Mouse (Mus musculus): ENCODE measurements around the gene Scn7a. TPM values are rescaled to one million over a fixed set of nuclear protein-coding genes. Genes with fewer than 3 reads are reported as not detected.
A peak's percentile ranks its signal among the peaks of the same experiment; 100 is the strongest.

Gene Scn7a
- polyA plus RNA-seq (2012; fragmentation: generic; extraction: Trizol), result 0.65 TPM

GRCm38 (mm10) chr2:66784765-66785164 lies at the start of gene Scn7a:
Gene Scn7a, minus strand, starts transcription at chr2:66784914.
- Histone ChIP-seq H3K4me2 (ENCODE audit: low read depth) (peak within 1 kb of the TSS; percentile 54), H3K27me3 (ENCODE audit: control insufficient read depth, insufficient read depth, insufficient read length) (no peaks in the 10 kb centered on the region), H3K4me3 (no peak within 1 kb of the TSS), H3K36me3 (ENCODE audit: control insufficient read depth, insufficient read depth) (no peaks in the 10 kb centered on the region), H3ac (ENCODE audit: control insufficient read depth, insufficient read length) (no peak within 1 kb of the TSS), H3K79me2 (ENCODE audit: control insufficient read depth, insufficient read depth) (no peaks in the 10 kb centered on the region)
- TF ChIP-seq TCF3 (IDR thresholded peaks at IDR 0.05; ENCODE audit: insufficient read length, low read depth) (no peak), POLR2A (IDR thresholded peaks at IDR 0.05; ENCODE audit: insufficient read length, low read depth) (no peak), SRF (IDR thresholded peaks at IDR 0.05; ENCODE audit: control insufficient read depth, insufficient read length, low read depth) (no peak), MAX (IDR thresholded peaks at IDR 0.05; ENCODE audit: low read depth) (no peak), MYOG (IDR thresholded peaks at IDR 0.05; ENCODE audit: control insufficient read depth in 1 of 3, insufficient read depth in 1 of 3, insufficient read length in 2 of 3, low read depth in 2 of 3) (no peak), TCF12 (IDR thresholded peaks at IDR 0.05; ENCODE audit: insufficient read depth, poor library complexity, severe bottlenecking) (no peak), MYOD1 (IDR thresholded peaks at IDR 0.05; ENCODE audit: control insufficient read depth in 1 of 3, insufficient read length in 2 of 3, low read depth in 2 of 3) (no peak), USF1 (IDR thresholded peaks at IDR 0.05; ENCODE audit: low read depth) (no peak)

GRCm38 (mm10) chr2:66827729-66828128 lies 43.0 kb upstream of the Scn7a start:
- Histone ChIP-seq H3K27me3 (ENCODE audit: control insufficient read depth, insufficient read depth, insufficient read length) (no peaks in the 10 kb centered on the region), H3K4me3 (no peak overlapping the region), H3K36me3 (ENCODE audit: control insufficient read depth, insufficient read depth) (no peaks in the 10 kb centered on the region), H3K4me2 (ENCODE audit: low read depth) (no peak overlapping the region), H3ac (ENCODE audit: control insufficient read depth, insufficient read length) (no peak overlapping the region), H3K79me2 (ENCODE audit: control insufficient read depth, insufficient read depth) (no peaks in the 10 kb centered on the region)
- TF ChIP-seq MAX (IDR thresholded peaks at IDR 0.05; ENCODE audit: low read depth) (no peak), TCF3 (IDR thresholded peaks at IDR 0.05; ENCODE audit: insufficient read length, low read depth) (no peak), USF1 (IDR thresholded peaks at IDR 0.05; ENCODE audit: low read depth) (no peak), SRF (IDR thresholded peaks at IDR 0.05; ENCODE audit: control insufficient read depth, insufficient read length, low read depth) (no peak), MYOG (IDR thresholded peaks at IDR 0.05; ENCODE audit: control insufficient read depth in 1 of 3, insufficient read depth in 1 of 3, insufficient read length in 2 of 3, low read depth in 2 of 3) (no peak), REST (IDR thresholded peaks at IDR 0.05; ENCODE audit: insufficient read depth, insufficient read length) (no peak), E2F4 (IDR thresholded peaks at IDR 0.05; ENCODE audit: insufficient read depth) (no peak), MYOD1 (IDR thresholded peaks at IDR 0.05; ENCODE audit: control insufficient read depth in 1 of 3, insufficient read length in 2 of 3, low read depth in 2 of 3) (no peak), POLR2A (IDR thresholded peaks at IDR 0.05; ENCODE audit: insufficient read length, low read depth) (no peak), CEBPB (IDR thresholded peaks at IDR 0.05; ENCODE audit: insufficient read depth, poor library complexity, severe bottlenecking) (no peak), POLR2AphosphoS2 (IDR thresholded peaks at IDR 0.05; ENCODE audit: insufficient read length, low read depth) (no peak), TCF12 (IDR thresholded peaks at IDR 0.05; ENCODE audit: insufficient read depth, poor library complexity, severe bottlenecking) (no peak)

GRCm38 (mm10) chr2:66819862-66820559 lies 35.3 kb upstream of the Scn7a start:
- Histone ChIP-seq H3ac (ENCODE audit: control insufficient read depth, insufficient read length) (no peak overlapping the region), H3K79me2 (ENCODE audit: control insufficient read depth, insufficient read depth) (no peaks in the 10 kb centered on the region), H3K36me3 (ENCODE audit: control insufficient read depth, insufficient read depth) (no peaks in the 10 kb centered on the region), H3K4me3 (no peak overlapping the region), H3K27me3 (ENCODE audit: control insufficient read depth, insufficient read depth, insufficient read length) (no peaks in the 10 kb centered on the region), H3K4me2 (ENCODE audit: low read depth) (no peak overlapping the region)
- TF ChIP-seq SRF (IDR thresholded peaks at IDR 0.05; ENCODE audit: control insufficient read depth, insufficient read length, low read depth) (no peak), REST (IDR thresholded peaks at IDR 0.05; ENCODE audit: insufficient read depth, insufficient read length) (no peak)

GRCm38 (mm10) chr2:66799676-66800249 lies 15.0 kb upstream of the Scn7a start:
- Histone ChIP-seq H3ac (ENCODE audit: control insufficient read depth, insufficient read length) (no peak overlapping the region), H3K4me3 (no peak overlapping the region), H3K36me3 (ENCODE audit: control insufficient read depth, insufficient read depth) (no peaks in the 10 kb centered on the region), H3K79me2 (ENCODE audit: control insufficient read depth, insufficient read depth) (no peaks in the 10 kb centered on the region), H3K27me3 (ENCODE audit: control insufficient read depth, insufficient read depth, insufficient read length) (no peaks in the 10 kb centered on the region), H3K4me2 (ENCODE audit: low read depth) (no peak overlapping the region)
- TF ChIP-seq POLR2AphosphoS2 (IDR thresholded peaks at IDR 0.05; ENCODE audit: insufficient read length, low read depth) (no peak), MYOG (IDR thresholded peaks at IDR 0.05; ENCODE audit: control insufficient read depth in 1 of 3, insufficient read depth in 1 of 3, insufficient read length in 2 of 3, low read depth in 2 of 3) (no peak), SRF (IDR thresholded peaks at IDR 0.05; ENCODE audit: control insufficient read depth, insufficient read length, low read depth) (no peak), E2F4 (IDR thresholded peaks at IDR 0.05; ENCODE audit: insufficient read depth) (no peak), MAX (IDR thresholded peaks at IDR 0.05; ENCODE audit: low read depth) (no peak), TCF12 (IDR thresholded peaks at IDR 0.05; ENCODE audit: insufficient read depth, poor library complexity, severe bottlenecking) (no peak), REST (IDR thresholded peaks at IDR 0.05; ENCODE audit: insufficient read depth, insufficient read length) (no peak), CEBPB (IDR thresholded peaks at IDR 0.05; ENCODE audit: insufficient read depth, poor library complexity, severe bottlenecking) (no peak), POLR2A (IDR thresholded peaks at IDR 0.05; ENCODE audit: insufficient read length, low read depth) (no peak), USF1 (IDR thresholded peaks at IDR 0.05; ENCODE audit: low read depth) (no peak), MYOD1 (IDR thresholded peaks at IDR 0.05; ENCODE audit: control insufficient read depth in 1 of 3, insufficient read length in 2 of 3, low read depth in 2 of 3) (no peak), TCF3 (IDR thresholded peaks at IDR 0.05; ENCODE audit: insufficient read length, low read depth) (no peak)

- no peak overlapping the region for H3K4me3 ChIP-seq
- H3K27me3 ChIP-seq (ENCODE audit: control insufficient read depth, insufficient read depth, insufficient read length), result no peaks in the 10 kb centered on the region
- H3K79me2 ChIP-seq (ENCODE audit: control insufficient read depth, insufficient read depth), result no peaks in the 10 kb centered on the region
- no peak overlapping the region for H3K4me2 ChIP-seq (ENCODE audit: low read depth)
- no peak overlapping the region for H3ac ChIP-seq (ENCODE audit: control insufficient read depth, insufficient read length)
- TF ChIP-seq CEBPB (IDR thresholded peaks at IDR 0.05; ENCODE audit: insufficient read depth, poor library complexity, severe bottlenecking) (no peak), MAX (IDR thresholded peaks at IDR 0.05; ENCODE audit: low read depth) (no peak), REST (IDR thresholded peaks at IDR 0.05; ENCODE audit: insufficient read depth, insufficient read length) (no peak), POLR2A (IDR thresholded peaks at IDR 0.05; ENCODE audit: insufficient read length, low read depth) (no peak), POLR2AphosphoS2 (IDR thresholded peaks at IDR 0.05; ENCODE audit: insufficient read length, low read depth) (no peak), TCF3 (IDR thresholded peaks at IDR 0.05; ENCODE audit: insufficient read length, low read depth) (no peak), TCF12 (IDR thresholded peaks at IDR 0.05; ENCODE audit: insufficient read depth, poor library complexity, severe bottlenecking) (no peak), USF1 (IDR thresholded peaks at IDR 0.05; ENCODE audit: low read depth) (no peak), MYOD1 (IDR thresholded peaks at IDR 0.05; ENCODE audit: control insufficient read depth in 1 of 3, insufficient read length in 2 of 3, low read depth in 2 of 3) (no peak), MYOG (IDR thresholded peaks at IDR 0.05; ENCODE audit: control insufficient read depth in 1 of 3, insufficient read depth in 1 of 3, insufficient read length in 2 of 3, low read depth in 2 of 3) (no peak), SRF (IDR thresholded peaks at IDR 0.05; ENCODE audit: control insufficient read depth, insufficient read length, low read depth) (no peak)
- no peaks in the 10 kb centered on the region for H3K36me3 ChIP-seq (ENCODE audit: control insufficient read depth, insufficient read depth)
Observed at GRCm38 (mm10) chr2:66797493-66797892, 12.8 kb upstream of the Scn7a start.
